Mouse (Mus musculus) ES-CJ7 (cell line): ENCODE data around the gene Olfr642.

Source experiments
- DNase-seq: peaks from one replicate; pipeline ENCODE4 v3.0.0; 2011; ENCODE audit warnings: low read depth, low spot score

Olfr642 gene

GRCm38 (mm10) chr7:104052566-104052965, at the start of gene Olfr642:
Olfr642 (minus strand) TSS chr7:104052666.
- no peak for DNase-seq

- no peak for DNase-seq
Measured at GRCm38 (mm10) chr7:104085365-104085764, 32.9 kb upstream of the Olfr642 start, which contains the start of gene Olfr645. Olfr645 (minus strand) TSS chr7:104085465.

- DNase-seq: no peak
Measured at GRCm38 (mm10) chr7:104071769-104072168, 19.3 kb upstream of the Olfr642 start, which contains the start of gene Olfr644. Olfr644 (minus strand) TSS chr7:104071869.

- DNase-seq: no peak
Measured at GRCm38 (mm10) chr7:104061345-104061744, 8.9 kb upstream of the Olfr642 start, which contains the start of gene 4930516K23Rik. 4930516K23Rik (minus strand) TSS chr7:104061445.

GRCm38 (mm10) chr7:104059215-104059614, 6.7 kb upstream of the Olfr642 start:
- DNase-seq: no peak

GRCm38 (mm10) chr7:104050745-104051144, 1.7 kb downstream of the Olfr642 start:
- no peak for DNase-seq

GRCm38 (mm10) chr7:104035145-104035544, 17.3 kb downstream of the Olfr642 start, which contains the start of gene Olfr641:
Olfr641 (plus strand) TSS chr7:104035445.
- DNase-seq: no peak

- DNase-seq: no peak
Measured at GRCm38 (mm10) chr7:104026978-104027377, 25.5 kb downstream of the Olfr642 start.

GRCm38 (mm10) chr7:104025473-104025872, 27.0 kb downstream of the Olfr642 start, which contains the start of gene Olfr640:
Olfr640 (minus strand) TSS chr7:104025573.
- no peak for DNase-seq

GRCm38 (mm10) chr7:104021651-104022050, 30.8 kb downstream of the Olfr642 start:
- DNase-seq: no peak

- DNase-seq: no peak
Measured at GRCm38 (mm10) chr7:104018953-104019352, 33.5 kb downstream of the Olfr642 start.

GRCm38 (mm10) chr7:104017203-104017602, 35.3 kb downstream of the Olfr642 start, which contains the start of gene Olfr639:
Olfr639 (minus strand) TSS chr7:104017303.
- no peak for DNase-seq

- DNase-seq: no peak
Measured at GRCm38 (mm10) chr7:103999124-103999523, 53.3 kb downstream of the Olfr642 start.

GRCm38 (mm10) chr7:103998446-103998845, 54.0 kb downstream of the Olfr642 start, which contains the start of gene Olfr638:
Olfr638 (plus strand) TSS chr7:103998746.
- DNase-seq: no peak
